ENCODE assay signal across 8 mouse cellular contexts in genomic region chr5:38091046-38091965, GRCm38 (mm10). TPM values are rescaled to one million over a fixed set of nuclear protein-coding genes. Genes with fewer than 3 reads are reported as not detected.
DNase-seq lines count a peak whose midpoint lies in the region; ATAC-seq lines count a peak whose summit lies in the region.

No protein-coding gene starts in this region.

- no peak for ATAC-seq in limb, embryonic 11.5 days (ENCODE audit: insufficient number of reproducible peaks, low FRiP score, low TSS enrichment, low read depth)
- peak; percentile 72 for ATAC-seq in forebrain, embryonic 14.5 days

- peak; percentile 42 for DNase-seq in adrenal gland, postnatal 10 days
- DNase-seq in adrenal gland, postnatal 4 days (ENCODE audit: low spot score in 2 of 2) = no peak
- DNase-seq in limb, embryonic 11.5 days (ENCODE audit: low spot score) = peak; percentile 38
- DNase-seq in limb, embryonic 10.5 days (ENCODE audit: low spot score) = no peak
- DNase-seq in T-cell, adult 2 months (ENCODE audit: low spot score) = peak; percentile 21
- DNase-seq in forebrain, embryonic 14.5 days (ENCODE audit: low spot score) = peak; percentile 89
- peak; percentile 40 to 67 for DNase-seq in lung, adult 18-20 months
- DNase-seq in retina, postnatal 7 days (ENCODE audit: low read depth, low spot score) = peak; percentile 36

- no peaks in the 10 kb centered on the region for H3K4me1 ChIP-seq in limb, embryonic 11.5 days (ENCODE audit: control insufficient read depth, insufficient read depth, low read length)
- H3K4me1 ChIP-seq in limb, embryonic 10.5 days = peaks cover 16% of the 10 kb centered on the region
- 0 out of 2 replicates have a peak, but pooled peaks cover 2% of the 10 kb centered on the region for H3K4me1 ChIP-seq in forebrain, embryonic 14.5 days (ENCODE audit: control insufficient read depth, insufficient read depth, low read length)

- no peaks in the 10 kb centered on the region for H3K36me3 ChIP-seq in limb, embryonic 11.5 days (ENCODE audit: control insufficient read depth, insufficient read depth, low read length)
- no peaks in the 10 kb centered on the region for H3K36me3 ChIP-seq in limb, embryonic 10.5 days
- no peaks in the 10 kb centered on the region for H3K36me3 ChIP-seq in forebrain, embryonic 14.5 days (ENCODE audit: control insufficient read depth, insufficient read depth, low read length)

- H3K4me2 ChIP-seq in limb, embryonic 11.5 days (ENCODE audit: low read depth, severe bottlenecking) = no peak overlapping the region
- H3K4me2 ChIP-seq in forebrain, embryonic 14.5 days (ENCODE audit: low read length) = no peak overlapping the region

- H3K9ac ChIP-seq in limb, embryonic 11.5 days (ENCODE audit: low read length) = no peak overlapping the region
- H3K9ac ChIP-seq in forebrain, embryonic 14.5 days (ENCODE audit: low read length) = no peak overlapping the region

- H3K27ac ChIP-seq in limb, embryonic 11.5 days (replicated peaks; ENCODE audit: low read depth, low read length) = no peak overlapping the region
- H3K27ac ChIP-seq in limb, embryonic 10.5 days = no peak overlapping the region
- H3K27ac ChIP-seq in forebrain, embryonic 14.5 days (ENCODE audit: low read depth, low read length) = no peak overlapping the region

- no peaks in the 10 kb centered on the region for H3K9me3 ChIP-seq in limb, embryonic 11.5 days (ENCODE audit: control insufficient read depth, low read length)
- no peaks in the 10 kb centered on the region for H3K9me3 ChIP-seq in limb, embryonic 10.5 days (replicated peaks)
- no peaks in the 10 kb centered on the region for H3K9me3 ChIP-seq in forebrain, embryonic 14.5 days (replicated peaks; ENCODE audit: control insufficient read depth, low read length)

- no peak overlapping the region for H3K4me3 ChIP-seq in limb, embryonic 11.5 days (ENCODE audit: low read depth, low read length)
- H3K4me3 ChIP-seq in limb, embryonic 10.5 days = no peak overlapping the region
- H3K4me3 ChIP-seq in forebrain, embryonic 14.5 days (ENCODE audit: low read depth, low read length) = no peak overlapping the region

- no peaks in the 10 kb centered on the region for H3K27me3 ChIP-seq in limb, embryonic 11.5 days (ENCODE audit: control insufficient read depth, insufficient read depth, low read length)
- peaks cover 7% of the 10 kb centered on the region; the same call in 1 of the 2 replicates for H3K27me3 ChIP-seq in limb, embryonic 10.5 days (ENCODE audit: low read depth, poor library complexity, severe bottlenecking)
- H3K27me3 ChIP-seq in forebrain, embryonic 14.5 days (replicated peaks; ENCODE audit: control insufficient read depth, insufficient read depth, low read length) = no peaks in the 10 kb centered on the region

- WGBS in limb, embryonic 11.5 days = 72% methylated on average over 8 of the region's 8 CpGs
- 74% methylated on average over 8 of the region's 8 CpGs for WGBS in limb, embryonic 10.5 days
- 74% methylated on average over 8 of the region's 8 CpGs for WGBS in forebrain, embryonic 14.5 days

RNA-seq across cellular contexts. Expression of gene Stx18, which starts 52.8 kb away (rescaled TPM):
- total RNA-seq in adrenal gland, postnatal 10 days (2021) = 10 to 100 TPM; 46.0 to 48.2 TPM
- 10 to 100 TPM; 30.8 to 34.4 TPM for total RNA-seq in adrenal gland, postnatal 4 days (2021)
- polyA plus RNA-seq in limb, embryonic 11.5 days (2014; fragmentation: Nextera tagmentation; extraction: Ambion mirVana) = 53.9 and 59.6 TPM in 2 replicates
- polyA plus RNA-seq in limb, embryonic 10.5 days (2016; fragmentation: Nextera tagmentation; extraction: Ambion mirVana) = 49.4 and 53.4 TPM in 2 replicates
- polyA plus RNA-seq in forebrain, embryonic 14.5 days (2014; fragmentation: Nextera tagmentation; extraction: Ambion mirVana) = 39.6 and 45.0 TPM in 2 replicates

Comparison
In these comparisons a context has a peak if more than half of its experiments do, and no peak if none do; other contexts are left out.
1. DNase-seq: peak in adrenal gland, postnatal 10 days (single experiment), limb, embryonic 11.5 days (single experiment), T-cell, adult 2 months (single experiment), forebrain, embryonic 14.5 days (single experiment), lung, adult 18-20 months (2 of 2) and retina, postnatal 7 days (single experiment); none in adrenal gland, postnatal 4 days (0 of 2) and limb, embryonic 10.5 days (single experiment).